Mouse (Mus musculus) adrenal gland, postnatal 14 days (tissue): ENCODE data around the gene Sgsm1. TPM values are rescaled to one million over a fixed set of nuclear protein-coding genes. Genes with fewer than 3 reads are reported as not detected.
A peak's percentile ranks its signal among the peaks of the same experiment; 100 is the strongest.

Experiments
- DNase-seq: peaks from one replicate; pipeline ENCODE4 v3.0.0; 2021; ENCODE audit warnings: mixed read lengths
- total RNA-seq: library from RNA; stranded (reverse); gene quantifications from 2 replicates; pipeline ENCODE4 v1.2.3, GENCODE M21; 2021

The Sgsm1 gene
- total RNA-seq, 1 experiment from 2014 or later: 8.8 TPM

GRCm38 (mm10) chr5:113217076-113217475 lies 93.5 kb downstream of the Sgsm1 start:
- DNase-seq: no peak

- no peak for DNase-seq
Observed at GRCm38 (mm10) chr5:113216328-113216960, 94.1 kb downstream of the Sgsm1 start.

GRCm38 (mm10) chr5:113215610-113216011 lies 95.0 kb downstream of the Sgsm1 start:
- no peak for DNase-seq

- DNase-seq: peak; percentile 72
Observed at GRCm38 (mm10) chr5:113214455-113214854, 96.1 kb downstream of the Sgsm1 start.

GRCm38 (mm10) chr5:113214041-113214440 lies 96.5 kb downstream of the Sgsm1 start:
- no peak for DNase-seq

GRCm38 (mm10) chr5:113212156-113212835 lies 98.3 kb downstream of the Sgsm1 start:
- DNase-seq: no peak

- peak; percentile 35 for DNase-seq
Observed at GRCm38 (mm10) chr5:113210314-113210713, 100.3 kb downstream of the Sgsm1 start.

- peak; percentile 61 for DNase-seq
Observed at GRCm38 (mm10) chr5:113209898-113210297, 100.7 kb downstream of the Sgsm1 start.

GRCm38 (mm10) chr5:113209401-113209750 lies 101.2 kb downstream of the Sgsm1 start:
- DNase-seq: no peak

- peak; percentile 62 for DNase-seq
Observed at GRCm38 (mm10) chr5:113208622-113209400, 101.8 kb downstream of the Sgsm1 start.

- peak; percentile 48 for DNase-seq
Observed at GRCm38 (mm10) chr5:113208048-113208447, 102.5 kb downstream of the Sgsm1 start.

GRCm38 (mm10) chr5:113206670-113207352 lies 103.8 kb downstream of the Sgsm1 start:
- no peak for DNase-seq

- no peak for DNase-seq
Observed at GRCm38 (mm10) chr5:113204193-113204592, 106.4 kb downstream of the Sgsm1 start.

- DNase-seq: no peak
Observed at GRCm38 (mm10) chr5:113199772-113200134, 110.8 kb downstream of the Sgsm1 start.

GRCm38 (mm10) chr5:113199126-113199771 lies 111.3 kb downstream of the Sgsm1 start:
- no peak for DNase-seq

GRCm38 (mm10) chr5:113196916-113197794 lies 113.4 kb downstream of the Sgsm1 start:
- no peak for DNase-seq

GRCm38 (mm10) chr5:113195907-113196306 lies 114.7 kb downstream of the Sgsm1 start:
- no peak for DNase-seq

GRCm38 (mm10) chr5:113195451-113195850 lies 115.1 kb downstream of the Sgsm1 start:
- no peak for DNase-seq

- DNase-seq: no peak
Observed at GRCm38 (mm10) chr5:113193762-113194161, 116.8 kb downstream of the Sgsm1 start.
